Mouse (Mus musculus) heart, adult 8-10 months (tissue): ENCODE data around the gene Psmd8. TPM values are rescaled to one million over a fixed set of nuclear protein-coding genes. Genes with fewer than 3 reads are reported as not detected.

Source experiments
- DNase-seq: peaks from one replicate; pipeline ENCODE4 v3.0.0; 2022; ENCODE audit warnings: low spot score
- total RNA-seq, 4 experiments: library from RNA; stranded (reverse); gene quantifications; 2 replicates each; pipeline ENCODE4 v1.2.4; 2022

Psmd8 gene
- total RNA-seq, 4 experiments from 2014 or later: 116 to 132 (median 121) TPM

- DNase-seq: peak; percentile 20
These were observed 45.7 kb downstream of the Psmd8 start, which contains the start of gene Rasgrp4 for GRCm38 (mm10) chr7:29134693-29135386. Gene Rasgrp4, plus strand, starts transcription at chr7:29134851.

DNA sequence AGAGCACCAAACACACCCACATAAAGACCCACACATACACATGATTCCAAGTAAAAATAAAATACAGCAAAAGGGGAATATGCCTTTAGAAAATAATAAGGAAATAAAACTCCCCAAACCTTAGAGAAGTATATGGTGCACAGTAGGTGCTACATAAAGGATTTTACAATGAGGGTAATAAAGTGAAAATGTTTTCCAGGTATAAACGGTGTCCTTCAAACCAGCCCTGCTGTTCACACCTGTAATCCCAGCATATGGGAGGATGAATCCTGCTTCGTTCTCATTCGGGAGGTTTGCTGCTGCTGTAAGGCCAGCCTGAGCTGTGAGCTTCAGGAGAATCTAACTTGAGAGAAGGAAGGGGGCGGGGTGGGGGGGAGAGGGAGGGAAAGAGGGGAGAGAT is 46.3 kb downstream of the Psmd8 start:
- DNase-seq: no peak

DNA sequence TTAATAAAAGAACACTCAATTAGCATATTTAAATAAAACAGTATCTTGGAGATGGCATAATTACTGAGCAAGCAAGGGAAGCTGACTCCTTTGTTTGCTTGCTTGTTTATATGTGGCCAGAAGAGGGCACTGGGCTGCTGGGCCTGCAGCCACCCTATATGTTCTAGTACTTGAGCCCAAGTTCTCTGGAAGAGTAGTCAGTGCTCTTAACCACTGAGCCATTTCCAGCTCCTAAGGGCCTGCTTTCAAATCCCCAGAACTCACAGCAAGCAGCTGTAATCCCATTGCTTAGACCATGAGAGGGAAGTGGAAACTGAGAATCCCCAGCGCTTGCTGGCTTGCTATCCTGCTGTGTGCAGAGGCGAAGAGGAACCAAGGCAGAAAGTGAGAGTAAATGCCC is 51.8 kb downstream of the Psmd8 start:
- no peak for DNase-seq

DNA sequence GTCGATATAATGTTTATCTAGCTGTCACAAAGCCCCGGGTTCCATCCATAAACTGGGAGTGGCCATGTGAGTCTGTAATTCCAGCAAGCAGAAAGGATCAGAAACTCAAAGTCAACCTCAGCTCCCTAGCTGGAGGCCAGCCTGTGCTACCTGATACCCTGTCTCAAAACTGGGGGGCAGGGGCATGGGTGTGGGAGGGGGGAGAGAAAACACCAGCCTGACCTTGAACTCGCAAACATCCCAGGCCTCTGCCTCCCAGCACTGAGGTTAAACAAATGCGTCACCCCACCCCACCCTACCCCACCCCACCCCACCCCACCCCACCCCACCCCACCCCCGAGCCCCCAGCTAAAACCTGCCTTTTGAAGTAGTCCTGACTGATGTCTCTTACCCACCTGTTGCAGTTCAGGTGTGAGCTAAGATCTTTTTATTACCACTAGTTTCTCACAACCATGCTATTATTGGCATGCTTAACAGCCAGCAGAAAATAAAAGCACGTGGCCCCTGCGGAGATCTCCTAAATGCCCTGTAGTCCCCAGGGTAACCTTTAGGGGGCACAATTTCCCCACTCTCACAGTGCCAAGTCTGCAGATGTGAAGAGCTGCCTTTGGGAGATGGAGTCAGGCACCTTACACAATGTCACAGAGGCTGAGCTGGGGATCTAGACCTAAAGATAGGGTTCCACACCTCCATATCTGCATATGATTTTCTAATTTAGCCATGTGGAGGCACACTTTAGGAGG is 54.2 kb downstream of the Psmd8 start:
- DNase-seq: peak; percentile 64

GRCm38 (mm10) chr7:29124970-29125369 is 55.5 kb downstream of the Psmd8 start, which contains the start of gene Ryr1:
Gene Ryr1, minus strand, starts transcription at chr7:29125179.
- DNase-seq: peak; percentile 7

Other genes starting within 250 kb of the Psmd8 start
- 10 to 100 TPM; 57.8 to 82.0 (median 75.8) TPM for gene Actn4, start 218.4 kb downstream of the Psmd8 start, total RNA-seq
- gene Eif3k, start 198.8 kb downstream of the Psmd8 start, total RNA-seq: 100 to 1,000 TPM; 152 to 167 (median 158) TPM
- gene Map4k1, start 198.7 kb downstream of the Psmd8 start, total RNA-seq: 1 to 10 TPM in 1 of 4 experiments, under 1 TPM in 3; 0.50 to 1.1 (median 0.74) TPM
- gene Ryr1, start 55.5 kb downstream of the Psmd8 start, total RNA-seq: 1 to 10 TPM in 2 of 4 experiments, under 1 TPM in 2; 0.79 to 1.5 (median 0.92) TPM
- gene Rasgrp4, start 45.9 kb downstream of the Psmd8 start, total RNA-seq: 1 to 10 TPM in 3 of 4 experiments, under 1 TPM in 1; 1.00 to 1.5 (median 1.2) TPM
- 10 to 100 TPM; 10.4 to 12.6 (median 10.8) TPM for gene Fam98c, start 24.5 kb downstream of the Psmd8 start, total RNA-seq
- under 1 TPM in 3 of 4 experiments, not detected in 1; 0.14 to 0.37 (median 0.28) TPM for gene Ggn, start 10.5 kb downstream of the Psmd8 start, total RNA-seq
- under 1 TPM; 0.23 to 0.75 (median 0.52) TPM for gene Spred3, start 10.3 kb downstream of the Psmd8 start, total RNA-seq
- under 1 TPM in 3 of 4 experiments, not detected in 1; 0.24 to 0.34 (median 0.25) TPM for gene Catsperg1, start 33.3 kb upstream of the Psmd8 start, total RNA-seq
- gene Kcnk6, start 51.8 kb upstream of the Psmd8 start, total RNA-seq: 1 to 10 TPM; 1.5 to 2.3 (median 2.0) TPM
- 10 to 100 TPM; 66.2 to 78.1 (median 70.0) TPM for gene Yif1b, start 57.6 kb upstream of the Psmd8 start, total RNA-seq
- 1 to 10 TPM; 1.7 to 3.9 (median 2.6) TPM for gene 2200002D01Rik, start 67.8 kb upstream of the Psmd8 start, total RNA-seq
- 10 to 100 TPM; 47.3 to 54.5 (median 53.2) TPM for gene Spint2, start 101.2 kb upstream of the Psmd8 start, total RNA-seq
- gene Ppp1r14a, start 108.6 kb upstream of the Psmd8 start, total RNA-seq: 10 to 100 TPM in 1 of 4 experiments, 1 to 10 TPM in 3; 5.4 to 10.1 (median 7.1) TPM
- under 1 TPM in 3 of 4 experiments, not detected in 1; 0.13 to 0.23 (median 0.22) TPM for gene Dpf1, start 123.2 kb upstream of the Psmd8 start, total RNA-seq